Mouse (Mus musculus) C2C12 (cell line): ENCODE data around the gene 4930435E12Rik. TPM values are rescaled to one million over a fixed set of nuclear protein-coding genes. Genes with fewer than 3 reads are reported as not detected.
"Not testable (repeated sequence)": the region's sequence is repeated elsewhere in the genome, so short reads cannot be mapped to it uniquely, and the experiment has no call there.

ENCODE experiments used
- H3K27me3 ChIP-seq: one replicate; pipeline ENCODE4 v1.6.1; 2011; ENCODE audit not compliant: control insufficient read depth, insufficient read depth, insufficient read length
- H3K36me3 ChIP-seq: one replicate; pipeline ENCODE4 v1.6.1; 2011; ENCODE audit not compliant: control insufficient read depth, insufficient read depth
- H3K4me3 ChIP-seq: one replicate; pipeline ENCODE4 v1.5.1; 2011; ENCODE audit warnings: mild to moderate bottlenecking, control low read depth; ENCODE audit not compliant: poor library complexity, insufficient read depth, severe bottlenecking
- H3K79me2 ChIP-seq: one replicate; pipeline ENCODE4 v1.6.1; 2011; ENCODE audit not compliant: control insufficient read depth, insufficient read depth
- H3K79me3 ChIP-seq: one replicate; pipeline ENCODE4 v1.6.1; 2011; ENCODE audit warnings: low read depth, control low read depth
- H3ac ChIP-seq: one replicate; pipeline ENCODE3; 2011; ENCODE audit warnings: low read depth; ENCODE audit not compliant: control insufficient read depth, insufficient read length
- CEBPB ChIP-seq: IDR thresholded peaks from one replicate; pipeline ENCODE4 v1.6.1; 2011; ENCODE audit warnings: low read depth, mild to moderate bottlenecking, control low read depth, moderate library complexity
- CTCF ChIP-seq: IDR thresholded peaks from one replicate; pipeline ENCODE4 v1.5.1; 2011; ENCODE audit not compliant: control insufficient read depth, insufficient read depth, insufficient read length
- FOSL1 ChIP-seq: IDR thresholded peaks from one replicate; pipeline ENCODE4 v1.8.0; 2011; ENCODE audit warnings: mild to moderate bottlenecking, low read length; ENCODE audit not compliant: poor library complexity, insufficient read depth, severe bottlenecking
- MAX ChIP-seq: IDR thresholded peaks from one replicate; pipeline ENCODE4 v1.6.1; 2011; ENCODE audit warnings: mild to moderate bottlenecking, control low read depth
- MYOD1 ChIP-seq: IDR thresholded peaks from one replicate; pipeline ENCODE4 v1.6.1; 2011; ENCODE audit warnings: low read depth; ENCODE audit not compliant: control insufficient read depth, insufficient read length
- MYOG ChIP-seq: IDR thresholded peaks from one replicate; pipeline ENCODE4 v1.6.1; 2011; ENCODE audit not compliant: control insufficient read depth, insufficient read length; ENCODE audit errors: extremely low read depth
- USF1 ChIP-seq: IDR thresholded peaks from one replicate; pipeline ENCODE4 v1.6.1; 2011; ENCODE audit warnings: low read depth, mild to moderate bottlenecking, control low read depth, moderate library complexity
- polyA plus RNA-seq: library from polyadenylated mRNA; unstranded; fragments of >200 nt; fragmentation: generic; extraction: Trizol; gene quantifications from one replicate; pipeline ENCODE4 v1.2.1, GENCODE M21; 2012; ENCODE audit warnings: missing spikeins

4930435E12Rik gene
- polyA plus RNA-seq, 1 experiment = not detected

DNA sequence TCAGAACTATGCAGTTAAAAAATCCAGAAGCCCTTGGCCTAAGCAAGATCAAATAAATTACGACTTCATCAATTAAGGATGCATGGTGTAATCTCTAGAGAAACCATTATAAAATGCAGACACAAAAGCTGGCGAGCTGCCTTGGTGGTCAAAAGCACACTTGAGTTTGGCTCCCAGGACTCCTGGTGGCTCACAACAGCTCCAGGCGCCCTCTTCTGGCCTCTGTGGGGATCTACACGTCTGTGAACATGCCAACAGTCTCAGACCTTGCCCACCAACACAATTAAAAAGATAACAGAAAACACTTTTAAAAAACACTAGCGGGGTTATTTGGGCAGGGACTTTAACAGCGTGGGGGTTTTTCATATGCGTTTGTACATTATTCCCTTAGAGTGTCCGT, 16.0 kb downstream of the 4930435E12Rik start:
- TF ChIP-seq MAX (no peak), CTCF (peak; percentile 61)
- no peaks in the 10 kb centered on the region for H3K79me3 ChIP-seq
- H3K27me3 ChIP-seq = no peaks in the 10 kb centered on the region
- H3ac ChIP-seq = no peak overlapping the region
- no peaks in the 10 kb centered on the region for H3K36me3 ChIP-seq
- H3K79me2 ChIP-seq = no peaks in the 10 kb centered on the region
- H3K4me3 ChIP-seq = no peak overlapping the region

DNA sequence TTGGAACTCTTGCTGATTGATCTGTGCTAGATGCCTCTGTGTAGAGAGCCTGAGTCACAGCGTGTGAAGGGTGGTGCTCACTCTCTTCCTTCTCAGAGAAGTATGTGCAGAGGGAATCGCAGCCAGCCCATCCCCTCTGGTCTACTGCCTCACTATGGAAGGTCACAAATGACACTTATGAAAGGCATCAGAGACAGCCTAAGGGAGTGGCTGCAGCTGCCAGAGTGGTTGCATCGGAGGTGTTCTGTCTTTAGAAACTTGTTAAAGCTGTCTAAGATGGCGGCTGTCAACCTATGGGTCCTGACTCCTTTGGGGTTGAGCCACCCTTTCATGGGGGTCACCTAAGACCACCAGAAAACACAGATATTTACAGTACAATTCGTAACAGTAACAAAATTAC, 18.4 kb downstream of the 4930435E12Rik start:
- Histone ChIP-seq H3K27me3 (no peaks in the 10 kb centered on the region), H3ac (no peak overlapping the region)

DNA sequence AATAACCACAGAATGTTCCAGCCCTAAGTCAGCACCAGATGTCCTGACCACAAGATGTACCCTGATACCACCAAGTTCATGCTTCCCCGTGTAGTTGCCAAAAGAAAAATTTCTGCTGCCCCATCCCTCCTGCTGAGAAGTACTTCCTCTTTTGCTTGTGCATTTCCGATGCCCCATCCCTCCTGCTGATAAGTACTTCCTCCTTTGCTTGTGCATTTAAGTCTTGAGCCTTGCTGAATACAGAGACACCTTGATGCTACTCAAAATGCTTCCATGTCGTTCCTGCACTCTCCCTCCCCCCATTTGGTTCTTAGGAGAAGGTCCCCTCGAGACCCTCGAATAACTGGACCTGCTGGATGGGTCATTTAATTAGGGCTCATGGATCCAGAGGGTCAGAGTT, 20.8 kb downstream of the 4930435E12Rik start:
- not testable (repeated sequence) for H3K4me3 ChIP-seq, H3K27me3 ChIP-seq, H3K36me3 ChIP-seq

More for the DNA sequence above, 18.4 kb downstream of the 4930435E12Rik start:
- Histone ChIP-seq H3K79me3 (no peaks in the 10 kb centered on the region), H3K4me3 (no peak overlapping the region), H3K36me3 (no peaks in the 10 kb centered on the region), H3K79me2 (no peaks in the 10 kb centered on the region)
- no peak for TF ChIP-seq MYOG
- no peak for TF ChIP-seq CTCF
- TF ChIP-seq CEBPB = no peak
- TF ChIP-seq MYOD1 = no peak
- no peak for TF ChIP-seq FOSL1
- TF ChIP-seq USF1 = no peak
- TF ChIP-seq MAX = no peak

DNA sequence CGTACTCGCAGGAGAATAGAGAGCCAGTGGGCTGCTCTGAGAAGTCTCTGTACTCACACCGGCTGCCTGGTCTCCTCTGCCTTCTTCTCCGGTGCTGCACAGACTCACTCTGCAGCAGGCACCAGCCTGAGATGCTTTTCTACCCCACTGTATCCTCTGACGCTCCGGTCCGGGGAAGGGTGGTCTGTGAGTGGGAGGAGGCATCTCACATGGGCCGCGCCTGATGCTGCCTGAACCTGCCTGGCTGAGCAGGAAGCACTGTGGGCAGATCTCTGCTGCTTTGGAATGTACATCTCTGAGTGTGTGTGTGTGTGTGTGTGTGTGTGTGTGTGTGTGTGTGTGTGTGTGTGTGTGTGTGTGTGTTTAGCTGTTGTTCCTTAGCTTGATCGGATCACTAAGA, 28.5 kb downstream of the 4930435E12Rik start, which contains the start of gene Upk1b:
Upk1b (minus strand) TSS at position 238 of the 400 bp plus-strand sequence.
- H3K4me3 ChIP-seq = no peak within 1 kb of the TSS

More for the DNA sequence above, 20.8 kb downstream of the 4930435E12Rik start:
- H3K79me2 ChIP-seq, H3ac ChIP-seq, H3K79me3 ChIP-seq: not testable (repeated sequence)

DNA sequence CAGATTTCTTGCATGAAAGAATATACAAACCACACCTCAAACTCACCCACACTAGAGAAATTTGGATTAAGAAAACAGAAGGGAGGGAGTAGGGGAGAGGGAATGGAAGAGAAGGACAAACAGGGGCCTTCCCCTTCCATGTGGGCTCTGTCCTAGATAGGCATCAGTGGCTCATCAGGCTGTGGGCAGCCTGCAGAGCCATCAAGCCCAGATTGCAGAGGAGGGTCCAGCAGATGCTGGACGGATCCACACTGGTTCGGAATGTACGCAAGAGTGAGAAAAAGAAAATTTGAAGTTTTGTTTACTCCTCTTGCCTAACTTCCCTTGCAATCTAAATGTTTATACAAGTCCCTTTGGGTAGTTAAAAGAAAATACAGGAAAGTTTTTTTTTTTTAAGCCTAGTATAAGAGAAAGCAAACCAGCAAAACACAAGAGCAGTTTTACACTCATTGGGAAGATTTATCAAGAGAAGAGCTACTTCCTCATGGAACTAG, 29.5 kb downstream of the 4930435E12Rik start:
- Histone ChIP-seq H3K36me3 (no peaks in the 10 kb centered on the region), H3ac (no peak overlapping the region), H3K27me3 (no peaks in the 10 kb centered on the region), H3K4me3 (no peak overlapping the region), H3K79me3 (no peaks in the 10 kb centered on the region), H3K79me2 (no peaks in the 10 kb centered on the region)
- TF ChIP-seq MYOD1 = no peak
- no peak for TF ChIP-seq MAX
- TF ChIP-seq USF1 = no peak
- no peak for TF ChIP-seq CTCF
- TF ChIP-seq CEBPB = no peak
- TF ChIP-seq MYOG = no peak
- TF ChIP-seq FOSL1 = no peak

More for the DNA sequence above, 28.5 kb downstream of the 4930435E12Rik start, which contains the start of gene Upk1b:
- no peaks in the 10 kb centered on the region for H3K27me3 ChIP-seq
- TF ChIP-seq MYOG (no peak), MYOD1 (no peak), CEBPB (no peak)
- no peak within 1 kb of the TSS for H3ac ChIP-seq
- no peaks in the 10 kb centered on the region for H3K79me2 ChIP-seq
- no peaks in the 10 kb centered on the region for H3K79me3 ChIP-seq
- H3K36me3 ChIP-seq = no peaks in the 10 kb centered on the region

DNA sequence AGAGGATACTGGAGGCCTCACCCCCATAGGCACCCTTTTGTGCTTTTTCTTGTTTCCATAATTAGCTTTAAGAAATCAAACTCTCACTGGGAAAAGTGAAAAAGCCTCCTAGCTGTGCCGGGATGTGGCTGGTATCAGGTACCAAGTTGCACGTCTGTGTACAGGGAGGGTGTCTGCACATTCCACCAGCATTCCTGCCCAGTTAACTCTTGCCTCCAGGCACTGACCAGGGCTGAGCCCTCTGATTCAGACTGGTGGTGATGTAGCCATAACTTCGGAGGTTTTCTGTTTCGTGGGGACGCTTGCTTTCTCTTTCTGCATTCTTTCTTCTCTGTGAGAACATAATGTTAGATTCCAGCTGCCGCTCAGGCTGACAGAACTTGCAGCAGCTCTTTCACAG, 35.4 kb downstream of the 4930435E12Rik start:
- no peak overlapping the region for H3K4me3 ChIP-seq
- H3K79me2 ChIP-seq = no peaks in the 10 kb centered on the region
- no peaks in the 10 kb centered on the region for H3K36me3 ChIP-seq
- no peaks in the 10 kb centered on the region for H3K79me3 ChIP-seq
- no peak overlapping the region for H3ac ChIP-seq
- no peaks in the 10 kb centered on the region for H3K27me3 ChIP-seq
- TF ChIP-seq CTCF (no peak), USF1 (no peak), MAX (no peak), MYOG (no peak), FOSL1 (no peak), MYOD1 (no peak), CEBPB (no peak)

DNA sequence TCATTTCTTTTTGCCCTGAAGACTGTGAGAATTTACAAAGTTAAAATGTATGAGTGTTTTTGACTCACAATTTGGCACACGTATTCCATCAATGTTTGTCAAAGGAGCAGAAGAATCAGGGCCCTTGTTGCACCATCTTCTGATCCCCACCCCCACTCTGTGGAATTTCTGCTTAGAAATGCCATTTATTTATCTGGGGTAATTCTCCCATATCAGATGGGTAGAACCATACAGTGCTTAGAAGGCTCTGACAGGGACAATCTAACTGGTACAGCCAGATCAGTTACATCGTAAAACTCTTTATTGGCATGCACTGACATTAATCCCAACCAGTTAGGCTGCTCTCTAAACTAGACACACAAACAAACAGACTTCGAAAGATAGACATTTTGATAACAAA, 38.6 kb downstream of the 4930435E12Rik start:
- Histone ChIP-seq H3K36me3 (no peaks in the 10 kb centered on the region), H3ac (no peak overlapping the region), H3K27me3 (no peaks in the 10 kb centered on the region), H3K79me2 (no peaks in the 10 kb centered on the region), H3K79me3 (no peaks in the 10 kb centered on the region), H3K4me3 (no peak overlapping the region)
- TF ChIP-seq MYOG (no peak), FOSL1 (no peak), CTCF (no peak), USF1 (no peak), MAX (no peak)
